Mouse (Mus musculus): Measurements from ENCODE around the gene Commd2. TPM values are rescaled to one million over a fixed set of nuclear protein-coding genes. Genes with fewer than 3 reads are reported as not detected.

The Commd2 gene
- 10 to 100 TPM; 10.4 to 12.1 TPM for total RNA-seq (2021)
- long read RNA-seq, experiment 1, transcript Commd2-202 (5 exons, 2,992 nt) = major isoform, 8 of 14 reads
- long read RNA-seq, experiment 1, partial matches to known transcripts = 1 of 14 reads
- long read RNA-seq, experiment 1, other reads (novel, unspliced or antisense) = 1 of 14 reads
- long read RNA-seq, experiment 2, transcript Commd2-202 (5 exons, 2,992 nt) = major isoform, 10 of 18 reads
- long read RNA-seq, experiment 2, partial matches to known transcripts = 6 of 18 reads
- long read RNA-seq, experiment 2, other reads (novel, unspliced or antisense) = 0 of 18 reads

DNA sequence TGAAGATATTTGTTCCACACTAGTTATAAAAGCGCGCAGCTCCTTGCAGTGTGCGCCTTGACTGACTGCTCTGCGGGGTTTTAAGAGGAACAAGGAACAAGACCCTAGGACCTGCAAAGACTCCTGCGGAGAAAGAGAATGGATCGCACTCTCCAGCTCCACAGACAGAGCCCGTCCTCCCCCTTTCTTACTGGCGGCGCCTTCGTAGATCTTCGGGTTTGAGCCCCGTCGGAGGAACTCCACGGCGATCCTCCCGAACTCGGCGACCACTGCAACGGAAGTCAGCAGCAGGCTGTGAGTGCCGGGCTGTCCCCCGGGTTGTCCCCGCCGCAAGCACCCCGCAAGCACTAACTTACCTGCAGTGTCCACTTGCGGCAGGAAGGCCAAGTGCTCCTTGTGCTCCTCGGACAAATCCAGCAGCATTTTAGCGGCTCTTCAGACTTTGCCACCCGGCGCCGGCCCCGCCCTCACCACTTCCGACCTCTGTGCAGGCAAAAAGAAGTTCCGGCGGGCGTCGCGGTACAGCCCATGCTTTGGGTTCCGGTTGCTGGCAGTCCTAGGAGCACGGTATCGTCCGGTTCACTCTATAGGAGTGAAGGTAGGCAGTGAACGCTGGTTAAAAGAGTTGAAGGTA lies at the start of gene Commd2:
Commd2 (minus strand) TSS at position 485 of the 634 bp plus-strand sequence.
- intact Hi-C loops (cut with DNase I) = no loop called here
- TF ChIP-seq CTCF (IDR thresholded peaks at IDR 0.05) = no peak; the same call in 1 of the 2 replicates
- Histone ChIP-seq H3K4me3 (peak within 1 kb of the TSS; percentile 92), H3K27ac (peak within 1 kb of the TSS; percentile 92)
- peak; percentile 91 for DNase-seq

DNA sequence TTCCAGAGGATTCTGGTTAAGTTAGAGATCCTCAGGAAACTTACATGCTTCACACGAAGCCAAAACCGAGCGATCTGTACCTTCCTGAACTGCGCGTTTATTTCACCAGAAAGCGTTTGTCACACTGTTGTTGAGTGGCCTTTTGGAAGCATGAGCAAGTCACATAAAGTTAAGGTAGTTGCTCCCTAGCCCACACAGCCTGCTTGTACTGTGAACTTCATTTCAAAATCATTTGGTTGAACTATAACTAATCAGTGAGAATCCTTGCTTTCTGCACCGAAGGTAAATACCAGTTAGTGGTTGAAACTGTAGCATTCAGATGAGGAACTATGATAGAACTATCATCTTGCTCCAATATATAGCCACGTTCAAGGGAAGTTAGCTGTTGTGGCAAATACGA lies 45.3 kb upstream of the Commd2 start:
- Histone ChIP-seq H3K27ac (no peak overlapping the region), H3K4me3 (no peak overlapping the region)
- no peak for DNase-seq
- intact Hi-C loops (cut with DNase I) = no loop called here
- TF ChIP-seq CTCF (IDR thresholded peaks at IDR 0.05) = no peak

DNA sequence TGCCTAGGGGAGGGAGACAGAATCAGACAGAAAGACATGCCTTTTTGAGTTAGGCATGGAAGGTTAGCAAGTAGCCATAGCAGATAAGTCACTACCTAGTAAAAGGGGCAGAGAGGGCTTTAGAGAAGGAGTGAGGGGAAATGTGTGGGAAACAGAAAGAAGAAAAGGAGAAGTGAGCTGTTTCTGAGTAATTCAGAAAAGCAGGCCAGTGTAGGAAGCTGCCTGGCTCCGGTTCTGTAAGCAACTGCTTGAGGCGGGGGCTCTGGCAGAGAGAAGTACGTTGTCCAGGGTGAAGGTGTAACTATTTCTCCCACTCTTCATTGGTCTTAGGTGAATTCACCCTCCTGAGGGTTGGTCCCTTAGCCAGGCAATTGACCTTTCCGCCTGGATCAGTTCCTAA lies 44.7 kb upstream of the Commd2 start:
- intact Hi-C loops (cut with DNase I) = no loop called here
- Histone ChIP-seq H3K27ac (no peak overlapping the region), H3K4me3 (no peak overlapping the region)
- no peak for DNase-seq
- no peak for TF ChIP-seq CTCF (IDR thresholded peaks at IDR 0.05)

DNA sequence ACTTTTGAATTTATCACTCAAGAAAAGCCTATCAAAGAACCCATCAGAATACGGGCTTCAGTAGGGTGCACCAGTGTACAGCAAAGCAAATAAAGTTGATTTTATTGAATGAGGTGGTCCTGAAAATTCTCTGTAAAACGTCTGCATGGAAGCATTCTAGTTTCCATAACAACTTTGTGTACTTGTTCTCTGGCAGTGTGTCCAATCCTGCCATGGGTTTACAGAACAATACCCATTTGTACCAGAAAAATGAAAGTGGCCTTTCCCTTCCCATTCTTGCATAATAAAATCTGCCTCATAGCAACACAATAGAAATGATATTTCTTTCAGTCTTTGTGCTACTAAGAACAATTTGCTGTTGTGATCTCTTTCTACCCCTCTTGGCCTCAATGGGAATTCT lies 41.2 kb upstream of the Commd2 start, which contains the start of gene Ankub1:
Ankub1 (minus strand) TSS at position 81 of the 400 bp plus-strand sequence.
- Histone ChIP-seq H3K27ac (no peak within 1 kb of the TSS), H3K4me3 (no peak within 1 kb of the TSS)
- no peak for DNase-seq
- intact Hi-C loops (cut with DNase I) = no loop called here
- no peak for TF ChIP-seq CTCF (IDR thresholded peaks at IDR 0.05)

DNA sequence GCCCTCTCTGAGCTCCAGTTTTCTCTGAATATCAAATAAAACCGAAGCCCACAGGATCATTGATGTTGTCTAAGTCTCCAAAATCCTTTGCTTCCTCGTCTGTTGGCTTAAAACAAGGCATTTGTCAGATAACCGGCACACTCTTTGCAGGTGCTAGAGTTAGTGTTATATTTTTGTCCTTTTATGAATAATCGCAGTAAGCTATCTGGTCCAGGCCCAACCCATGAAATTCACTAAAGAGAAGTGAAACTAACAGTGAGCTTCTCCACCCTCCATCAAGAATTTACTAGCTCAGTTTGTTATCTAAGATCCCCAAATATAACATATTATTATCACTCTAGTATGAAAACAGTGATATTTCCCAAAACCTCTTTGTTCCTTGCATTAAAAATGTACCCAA lies 40.3 kb upstream of the Commd2 start:
- H3K27ac ChIP-seq = no peak overlapping the region
- no peak for DNase-seq
- TF ChIP-seq CTCF (IDR thresholded peaks at IDR 0.05) = no peak
- no peak overlapping the region for H3K4me3 ChIP-seq
- intact Hi-C loops (cut with DNase I) = no loop called here

DNA sequence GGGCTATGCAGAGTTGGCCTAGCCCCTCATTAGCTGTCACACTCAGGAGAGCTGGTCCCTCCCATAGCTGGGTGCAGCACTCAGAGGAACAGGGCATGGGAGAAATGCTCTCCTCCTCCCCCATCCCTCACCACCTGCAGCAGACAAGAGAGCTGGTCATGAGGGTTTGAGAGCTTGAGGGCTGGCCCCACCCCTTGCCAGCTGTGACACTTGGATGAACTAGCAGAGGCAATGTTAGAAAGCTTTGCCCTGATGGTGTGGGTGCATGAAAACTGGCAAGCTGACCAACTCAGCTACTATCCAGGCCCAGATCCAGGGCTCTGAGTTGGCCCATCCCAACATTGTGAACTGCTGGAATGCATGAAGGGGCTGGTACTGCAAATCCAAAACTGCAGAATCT lies 26.3 kb upstream of the Commd2 start:
- no peak for DNase-seq
- no peak for TF ChIP-seq CTCF (IDR thresholded peaks at IDR 0.05)
- Histone ChIP-seq H3K4me3 (no peak overlapping the region), H3K27ac (no peak overlapping the region)
- intact Hi-C loops (cut with DNase I) = no loop called here

DNA sequence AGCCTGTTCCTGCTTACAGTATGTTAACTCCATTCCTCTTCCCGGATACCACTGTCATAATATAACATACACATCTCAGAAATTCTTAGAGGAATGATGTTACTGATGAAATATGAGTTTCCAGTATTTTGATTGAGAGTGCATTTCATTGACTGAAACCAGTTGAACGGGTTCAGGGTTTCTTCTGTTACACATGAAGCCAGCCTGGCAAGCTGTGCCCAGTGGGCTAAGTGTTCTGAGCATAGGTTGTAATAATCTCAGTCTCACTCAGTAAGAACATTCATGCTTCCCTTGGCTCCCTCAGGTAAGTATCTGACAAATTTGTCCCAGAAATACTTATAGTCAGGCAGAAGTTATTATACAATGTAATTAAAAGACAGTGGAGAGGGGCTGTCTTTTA lies 22.6 kb upstream of the Commd2 start:
- no peak overlapping the region for H3K4me3 ChIP-seq
- DNase-seq = no peak
- intact Hi-C loops (cut with DNase I) = no loop called here
- no peak for TF ChIP-seq CTCF (IDR thresholded peaks at IDR 0.05)
- no peak overlapping the region for H3K27ac ChIP-seq

DNA sequence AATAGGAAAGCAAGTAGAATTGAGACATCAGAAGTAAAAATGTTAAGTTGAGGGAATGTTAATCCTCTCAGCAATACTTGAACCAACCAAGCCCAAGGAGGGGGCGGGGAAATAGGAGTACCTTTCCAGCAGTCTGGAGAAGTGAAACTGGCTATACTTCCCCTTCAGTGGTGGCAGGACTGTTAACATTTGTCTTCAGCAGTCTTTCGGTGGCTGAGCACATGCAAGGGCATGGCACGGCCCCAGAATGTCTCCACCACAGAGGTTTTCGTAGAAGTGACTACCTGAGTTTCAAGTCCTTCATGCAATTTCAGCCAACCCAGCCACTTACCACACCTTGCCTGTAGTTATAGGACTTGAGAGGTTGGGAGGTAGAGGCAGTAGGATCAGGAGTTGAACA lies 22.1 kb upstream of the Commd2 start:
- DNase-seq = no peak
- Histone ChIP-seq H3K4me3 (no peak overlapping the region), H3K27ac (no peak overlapping the region)
- intact Hi-C loops (cut with DNase I) = no loop called here
- TF ChIP-seq CTCF (IDR thresholded peaks at IDR 0.05) = no peak

DNA sequence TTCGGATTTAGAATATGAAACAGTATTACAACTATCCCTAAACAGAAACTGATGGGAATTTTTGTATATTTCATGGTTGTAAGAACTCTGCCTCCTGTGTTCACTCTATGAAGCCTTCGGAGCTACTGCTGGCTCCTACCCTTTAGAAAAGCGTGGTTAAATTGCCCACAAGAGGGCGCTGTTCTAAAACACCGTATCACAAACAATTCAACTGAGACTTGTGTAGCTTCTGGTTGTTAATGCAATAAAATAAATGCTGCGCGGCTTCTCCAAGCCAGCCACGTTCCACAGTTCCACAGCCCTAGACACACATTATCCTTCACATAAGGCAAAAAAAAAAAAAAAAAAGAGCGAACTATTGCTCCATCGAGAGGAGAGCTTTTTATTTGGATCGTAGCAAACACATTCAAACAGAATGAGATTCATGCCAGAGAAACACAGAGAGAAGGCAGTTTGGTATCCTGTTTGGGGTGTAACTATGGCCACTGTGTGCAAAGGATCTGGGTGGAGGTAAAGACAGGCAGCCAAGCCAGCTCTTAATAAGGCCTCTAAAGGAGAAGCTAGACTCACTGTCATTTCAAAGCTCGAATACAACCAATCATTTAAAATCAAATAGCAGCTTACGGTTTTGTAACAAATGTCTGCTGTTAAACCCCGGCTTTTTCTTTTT lies 15.7 kb upstream of the Commd2 start:
- peak; percentile 77 for TF ChIP-seq CTCF (IDR thresholded peaks at IDR 0.05)
- peak; percentile 70 for DNase-seq
- H3K4me3 ChIP-seq = peak overlapping the region; percentile 65
- peak overlapping the region; percentile 61 for H3K27ac ChIP-seq
- intact Hi-C loops (cut with DNase I) = loop anchor here (1.0 to 5.0 kb wide), 2 partner anchors 70 to 147 kb away; partner anchors contain the start of gene Rnf13

DNA sequence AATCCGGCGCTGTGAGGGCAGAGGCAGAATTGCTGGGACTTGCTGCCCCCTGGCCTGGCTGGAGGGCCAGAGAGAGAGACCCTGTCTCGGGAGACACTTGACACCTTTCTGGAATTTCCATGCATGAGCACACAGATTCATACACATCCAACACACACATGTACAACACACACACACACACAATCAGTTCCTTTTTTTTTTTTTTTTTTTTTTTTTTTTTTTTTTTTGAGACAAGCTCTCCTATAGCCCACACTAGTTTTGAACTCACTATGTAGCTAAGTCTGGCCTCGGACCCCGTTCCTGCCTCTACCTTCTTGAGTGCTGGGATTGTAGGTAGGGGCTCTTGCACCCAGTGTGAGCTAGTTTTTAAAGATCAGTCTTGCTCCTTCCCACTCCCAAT lies 14.4 kb upstream of the Commd2 start:
- Histone ChIP-seq H3K27ac (no peak overlapping the region), H3K4me3 (no peak overlapping the region)
- intact Hi-C loops (cut with DNase I) = loop anchor here (2.0 to 5.0 kb wide), 2 partner anchors 71 to 457 kb away; partner anchors contain the start of gene Rnf13
- no peak for DNase-seq
- TF ChIP-seq CTCF (IDR thresholded peaks at IDR 0.05) = no peak

DNA sequence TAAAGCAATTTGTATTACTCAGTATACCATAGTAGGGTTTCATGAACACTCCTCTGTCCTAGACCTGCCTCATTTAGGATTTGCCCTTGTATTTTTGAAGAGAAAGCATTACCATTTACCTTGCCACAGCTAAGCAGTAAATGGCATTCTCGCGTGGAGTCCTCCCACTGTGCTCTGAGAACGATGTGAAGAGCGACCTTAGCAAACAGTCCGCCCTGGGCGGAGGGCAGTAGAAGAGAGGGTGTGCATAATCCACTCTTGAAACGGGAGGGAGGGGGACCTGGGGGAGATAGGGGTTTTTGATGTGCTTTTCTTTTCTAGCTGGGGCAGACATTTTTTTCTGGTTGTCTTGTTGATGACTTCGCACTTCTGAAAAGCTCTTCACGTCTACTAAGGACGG lies 13.2 kb upstream of the Commd2 start:
- Histone ChIP-seq H3K27ac (no peak overlapping the region), H3K4me3 (no peak overlapping the region)
- TF ChIP-seq CTCF (IDR thresholded peaks at IDR 0.05) = no peak
- no peak for DNase-seq
- intact Hi-C loops (cut with DNase I) = loop anchor here (2.0 to 5.0 kb wide), 2 partner anchors 73 to 458 kb away; partner anchors contain the start of gene Rnf13

DNA sequence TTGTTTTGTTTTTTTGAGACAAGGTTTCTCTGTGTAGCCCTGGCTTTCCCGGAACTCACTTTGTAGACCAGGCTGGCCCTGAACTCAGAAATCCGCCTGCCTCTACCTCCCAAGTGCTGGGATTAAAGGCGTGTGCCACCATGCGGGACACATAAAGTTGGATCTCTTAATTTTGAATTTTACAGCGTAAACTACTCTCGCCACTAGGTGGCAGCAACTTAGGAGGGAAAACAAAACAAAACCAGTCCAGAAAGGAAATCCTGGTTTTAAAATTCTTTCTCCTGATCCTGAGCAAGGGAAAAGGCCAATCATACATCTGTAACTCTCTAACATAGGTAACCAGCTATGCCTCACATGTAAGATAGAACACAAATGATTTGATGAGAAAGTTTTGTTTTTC lies 12.2 kb upstream of the Commd2 start:
- peak; percentile 32 for DNase-seq
- intact Hi-C loops (cut with DNase I) = loop anchor here (2.0 kb wide), 1 partner anchor 459 kb away; no protein-coding TSS in a partner anchor
- TF ChIP-seq CTCF (IDR thresholded peaks at IDR 0.05) = peak; percentile 76
- H3K27ac ChIP-seq = no peak overlapping the region
- no peak overlapping the region for H3K4me3 ChIP-seq

DNA sequence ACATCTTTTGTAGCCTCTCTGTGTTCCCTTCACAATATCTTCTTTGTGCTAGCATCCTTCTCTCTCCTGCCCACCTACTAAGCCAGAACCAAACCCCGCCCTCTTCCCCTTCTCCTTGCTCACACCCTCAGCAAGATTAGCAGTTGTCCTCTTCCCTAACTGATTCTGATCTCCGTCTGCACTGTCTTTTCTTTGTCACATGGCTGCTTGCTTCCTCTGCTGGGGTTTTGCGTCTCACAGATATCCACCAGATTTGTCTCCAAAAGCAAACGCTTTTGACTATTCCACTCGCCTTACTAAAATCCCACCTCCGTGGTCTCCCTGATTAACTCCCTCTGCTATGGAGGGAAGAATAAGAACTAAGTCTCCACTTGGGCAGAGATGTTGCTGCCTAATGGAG lies 7.1 kb upstream of the Commd2 start:
- DNase-seq = no peak
- intact Hi-C loops (cut with DNase I) = no loop called here
- TF ChIP-seq CTCF (IDR thresholded peaks at IDR 0.05) = no peak
- Histone ChIP-seq H3K4me3 (no peak overlapping the region), H3K27ac (no peak overlapping the region)
